Mouse (Mus musculus) embryonic facial prominence, embryonic 13.5 days (tissue): ENCODE results near the gene Plppr3. TPM values are rescaled to one million over a fixed set of nuclear protein-coding genes. Genes with fewer than 3 reads are reported as not detected.
A peak's percentile ranks its signal among the peaks of the same experiment; 100 is the strongest.

ENCODE experiments used
- ATAC-seq: fragments of 200-750 bp; cut with Nextera tagmentation; 2 replicates; pipeline ENCODE4 v1.8.0; 2017; ENCODE audit warnings: low read depth; ENCODE audit not compliant: insufficient number of reproducible peaks, insufficient read depth, low FRiP score, low TSS enrichment
- H3K27ac ChIP-seq: fragments of 300-500 bp; sonication (generic); 2 replicates; pipeline ENCODE4 v1.5.1; 2015; ENCODE audit warnings: moderate library complexity, mild to moderate bottlenecking, inconsistent platforms
- H3K27me3 ChIP-seq: fragments of 300-500 bp; sonication (generic); 2 replicates; pipeline ENCODE4 v1.6.1; 2015; ENCODE audit warnings: mild to moderate bottlenecking, inconsistent platforms
- H3K36me3 ChIP-seq: fragments of 300-500 bp; sonication (generic); 2 replicates; pipeline ENCODE4 v1.6.1; 2015; ENCODE audit warnings: mild to moderate bottlenecking, inconsistent platforms
- H3K4me1 ChIP-seq: fragments of 300-500 bp; sonication (generic); 2 replicates; pipeline ENCODE4 v1.6.1; 2015; ENCODE audit warnings: inconsistent platforms
- H3K4me2 ChIP-seq: fragments of 300-500 bp; sonication (generic); 2 replicates; pipeline ENCODE4 v1.6.1; 2015; ENCODE audit warnings: moderate library complexity, mild to moderate bottlenecking, inconsistent platforms
- H3K4me3 ChIP-seq: fragments of 300-500 bp; sonication (generic); 2 replicates; pipeline ENCODE4 v1.5.1; 2015; ENCODE audit warnings: mild to moderate bottlenecking, inconsistent platforms
- H3K9ac ChIP-seq: fragments of 300-500 bp; sonication (generic); 2 replicates; pipeline ENCODE4 v1.6.1; 2015; ENCODE audit warnings: mild to moderate bottlenecking, inconsistent platforms
- H3K9me3 ChIP-seq: fragments of 300-500 bp; sonication (generic); 2 replicates; pipeline ENCODE4 v1.6.1; 2016; ENCODE audit warnings: inconsistent platforms
- WGBS: fragments of 180-500 bp; shearing (Covaris S2); methylation state at CpG from one replicate; pipeline ENCODE4 v1.1.7; 2015; ENCODE audit warnings: mixed read lengths; 5-methylcytosine and 5-hydroxymethylcytosine counted together
- microRNA-seq: library from miRNA; unstranded; fragments of <30 nt; microRNA quantifications from one replicate; pipeline ENCODE4, GENCODE M21; 2016
- polyA plus RNA-seq: library from polyadenylated mRNA; unstranded; fragments of >200 nt; fragmentation: Nextera tagmentation; extraction: Ambion mirVana; gene quantifications from 2 replicates; pipeline ENCODE4 v1.2.1, GENCODE M21; 2015

The Plppr3 gene
- polyA plus RNA-seq, 1 experiment from 2014 or later = 138 TPM

DNA sequence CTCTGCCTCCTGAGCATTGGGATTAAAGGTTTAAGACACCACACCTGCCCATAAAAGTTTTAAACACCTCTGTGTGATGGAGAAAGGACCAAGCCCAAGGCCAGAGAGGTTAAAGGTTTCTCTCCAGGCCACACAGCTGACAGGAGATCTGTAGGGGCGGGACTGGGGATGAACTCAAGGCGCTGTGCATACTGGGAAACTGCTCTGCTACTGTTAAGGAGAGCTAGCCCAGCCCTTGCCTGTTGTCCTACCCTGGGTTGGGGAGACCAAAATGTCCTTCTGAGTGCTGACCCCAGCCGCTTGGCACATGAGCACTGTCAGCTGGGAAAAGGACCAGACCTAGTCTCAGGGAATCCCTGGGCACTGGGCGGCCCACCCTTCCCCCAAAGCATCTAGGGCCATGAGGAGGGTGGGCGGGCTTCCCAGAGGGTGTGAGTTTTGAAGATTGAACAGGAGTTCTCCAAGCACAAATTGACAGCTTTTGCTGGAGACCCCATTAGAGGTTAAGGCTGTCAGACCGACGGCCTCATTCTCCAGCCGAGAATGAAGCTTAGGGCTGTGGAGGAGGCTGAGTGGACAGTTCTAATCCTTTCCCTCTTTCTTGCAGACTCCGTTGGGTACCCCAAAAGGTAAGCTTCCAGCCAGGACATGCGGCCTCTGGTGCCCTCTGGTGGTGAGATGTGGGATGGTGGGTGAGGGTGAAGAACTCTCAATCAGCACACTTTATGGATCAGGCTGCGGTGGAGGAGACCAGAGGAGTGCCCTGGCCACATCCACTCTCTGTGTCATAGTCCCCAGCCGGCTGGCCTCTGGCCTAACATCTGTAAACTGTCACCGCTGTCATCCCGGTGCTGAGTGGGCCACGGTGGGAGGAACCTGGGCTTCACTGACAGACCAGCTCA lies 62.4 kb downstream of the Plppr3 start:
- H3K27me3 ChIP-seq = no peaks in the 10 kb centered on the region
- ATAC-seq = no peak; the same call in 1 of the 2 replicates
- no peak overlapping the region for H3K4me3 ChIP-seq
- H3K4me1 ChIP-seq = 0 out of 2 replicates have a peak, but pooled peaks cover under 1% of the 10 kb centered on the region
- WGBS = 31% methylated on average over 15 of the region's 15 CpGs
- no peak overlapping the region for H3K4me2 ChIP-seq
- peaks cover 83% of the 10 kb centered on the region for H3K36me3 ChIP-seq
- no peak overlapping the region for H3K27ac ChIP-seq
- 0 out of 2 replicates have a peak overlapping the region, but pooled peaks have one; percentile 2 for H3K9ac ChIP-seq
- H3K9me3 ChIP-seq = no peaks in the 10 kb centered on the region

Small RNAs within 50 kb of the gene (microRNA-seq; reads per million reads assigned to microRNA genes)
- gene Mir6910 = not detected

Other genes with a start within 250 kb of the Plppr3 start
- gene Shc2, start 236.7 kb downstream of the Plppr3 start, polyA plus RNA-seq = 11.7 and 13.7 TPM in 2 replicates
- gene Odf3l2, start 228.9 kb downstream of the Plppr3 start, polyA plus RNA-seq = not detected in 2 replicates
- 11.3 and 11.8 TPM in 2 replicates for gene Madcam1, start 210.1 kb downstream of the Plppr3 start, polyA plus RNA-seq
- gene Tpgs1, start 205.3 kb downstream of the Plppr3 start, polyA plus RNA-seq = 58.1 and 62.1 TPM in 2 replicates
- gene Cdc34, start 192.4 kb downstream of the Plppr3 start, polyA plus RNA-seq = 102 and 106 TPM in 2 replicates
- gene Gzmm, start 185.6 kb downstream of the Plppr3 start, polyA plus RNA-seq = 0.81 and 0.84 TPM in 2 replicates
- gene Bsg, start 170.1 kb downstream of the Plppr3 start, polyA plus RNA-seq = 703 and 715 TPM in 2 replicates
- 0.10 and 0.12 TPM in 2 replicates for gene Hcn2, start 158.0 kb downstream of the Plppr3 start, polyA plus RNA-seq
- gene Polrmt, start 128.1 kb downstream of the Plppr3 start, polyA plus RNA-seq = 42.8 and 50.9 TPM in 2 replicates
- gene Fgf22, start 119.6 kb downstream of the Plppr3 start, polyA plus RNA-seq = 0.54 and 0.80 TPM in 2 replicates
- 79.2 and 96.5 TPM in 2 replicates for gene Rnf126, start 107.7 kb downstream of the Plppr3 start, polyA plus RNA-seq
- 7.5 and 8.3 TPM in 2 replicates for gene Fstl3, start 97.4 kb downstream of the Plppr3 start, polyA plus RNA-seq
- not detected in 2 replicates for gene Prss57, start 83.7 kb downstream of the Plppr3 start, polyA plus RNA-seq
- gene Palm, start 81.1 kb downstream of the Plppr3 start, polyA plus RNA-seq = 105 and 112 TPM in 2 replicates
- 2.5 and 5.2 TPM in 2 replicates for gene Misp, start 53.6 kb downstream of the Plppr3 start, polyA plus RNA-seq
- 386 and 390 TPM in 2 replicates for gene Ptbp1, start 20.2 kb downstream of the Plppr3 start, polyA plus RNA-seq
- 7.3 and 8.5 TPM in 2 replicates for gene Prtn3, start 158 bp downstream of the Plppr3 start, polyA plus RNA-seq
- 1.9 TPM in 1 of 2 replicates, not detected in the other for gene Elane, start 11.6 kb upstream of the Plppr3 start, polyA plus RNA-seq
- not detected in 2 replicates for gene Cfd, start 16.2 kb upstream of the Plppr3 start, polyA plus RNA-seq
- 47.6 and 49.3 TPM in 2 replicates for gene Med16, start 34.3 kb upstream of the Plppr3 start, polyA plus RNA-seq
- 8.1 and 29.9 TPM in 2 replicates for gene Gm26602, start 36.2 kb upstream of the Plppr3 start, polyA plus RNA-seq
- 0.98 and 1.3 TPM in 2 replicates for gene Kiss1r, start 42.3 kb upstream of the Plppr3 start, polyA plus RNA-seq
- 190 and 206 TPM in 2 replicates for gene R3hdm4, start 46.6 kb upstream of the Plppr3 start, polyA plus RNA-seq
- 5.3 and 6.9 TPM in 2 replicates for gene Arid3a, start 52.4 kb upstream of the Plppr3 start, polyA plus RNA-seq
- 97.7 and 106 TPM in 2 replicates for gene Wdr18, start 85.5 kb upstream of the Plppr3 start, polyA plus RNA-seq
- gene Grin3b, start 96.1 kb upstream of the Plppr3 start, polyA plus RNA-seq = 0.52 and 0.83 TPM in 2 replicates
- 15.4 and 17.0 TPM in 2 replicates for gene Tmem259, start 109.7 kb upstream of the Plppr3 start, polyA plus RNA-seq
- 298 and 319 TPM in 2 replicates for gene Cnn2, start 114.0 kb upstream of the Plppr3 start, polyA plus RNA-seq
- gene Abca7, start 121.9 kb upstream of the Plppr3 start, polyA plus RNA-seq = 2.2 and 2.6 TPM in 2 replicates
- 3.9 and 4.6 TPM in 2 replicates for gene Arhgap45, start 142.0 kb upstream of the Plppr3 start, polyA plus RNA-seq
- gene Polr2e, start 165.2 kb upstream of the Plppr3 start, polyA plus RNA-seq = 247 and 265 TPM in 2 replicates
- 445 and 488 TPM in 2 replicates for gene Gpx4, start 172.5 kb upstream of the Plppr3 start, polyA plus RNA-seq
- gene Sbno2, start 230.9 kb upstream of the Plppr3 start, polyA plus RNA-seq = 15.8 and 16.1 TPM in 2 replicates
- gene Stk11, start 241.2 kb upstream of the Plppr3 start, polyA plus RNA-seq = 18.5 and 19.0 TPM in 2 replicates